Mouse (Mus musculus) hindbrain, postnatal 0 days (tissue): ENCODE results near the gene Skint6. TPM values are rescaled to one million over a fixed set of nuclear protein-coding genes. Genes with fewer than 3 reads are reported as not detected.
"Not testable (repeated sequence)": the region's sequence is repeated elsewhere in the genome, so short reads cannot be mapped to it uniquely, and the experiment has no call there.

ENCODE experiments used
- ATAC-seq: fragments of 200-750 bp; cut with Nextera tagmentation; 2 replicates; pipeline ENCODE4 v1.8.0; 2017; ENCODE audit warnings: mild to moderate bottlenecking, moderate TSS enrichment, moderate library complexity
- DNase-seq: peaks from one replicate; pipeline ENCODE4 v3.0.0-alpha.2; 2015; ENCODE audit warnings: low spot score
- H3K27ac ChIP-seq: fragments of 300-500 bp; sonication (generic); 2 replicates; pipeline ENCODE4 v1.5.1; 2014; ENCODE audit warnings: mild to moderate bottlenecking
- H3K27me3 ChIP-seq: fragments of 300-500 bp; sonication (generic); 2 replicates; pipeline ENCODE4 v1.6.1; 2014; ENCODE audit warnings: low read length, mixed read lengths; ENCODE audit not compliant: insufficient read depth
- H3K36me3 ChIP-seq: fragments of 300-500 bp; sonication (generic); 2 replicates; pipeline ENCODE4 v1.6.1; 2014; ENCODE audit warnings: low read length, mixed read lengths; ENCODE audit not compliant: insufficient read depth
- H3K4me1 ChIP-seq: fragments of 300-500 bp; sonication (generic); 2 replicates; pipeline ENCODE4 v1.6.1; 2014; ENCODE audit warnings: antibody characterized with exemption, low read length, mixed read lengths; ENCODE audit not compliant: insufficient read depth
- H3K4me2 ChIP-seq: fragments of 300-500 bp; sonication (generic); 2 replicates; pipeline ENCODE4 v1.6.1; 2014; ENCODE audit warnings: low read depth, mild to moderate bottlenecking, low read length, moderate library complexity, mixed read lengths
- H3K4me3 ChIP-seq: fragments of 300-500 bp; sonication (generic); 2 replicates; pipeline ENCODE4 v1.5.1; 2014; ENCODE audit warnings: low read length
- H3K9ac ChIP-seq: fragments of 300-500 bp; sonication (generic); replicated peaks from 2 replicates; pipeline ENCODE4 v1.6.1; 2014; ENCODE audit warnings: mild to moderate bottlenecking, low read length, moderate library complexity, mixed read lengths
- H3K9me3 ChIP-seq: fragments of 300-500 bp; sonication (generic); 2 replicates; pipeline ENCODE4 v1.6.1; 2016; ENCODE audit warnings: low read length, mixed read lengths
- CTCF ChIP-seq: IDR thresholded peaks from 2 replicates; pipeline ENCODE4 v1.5.1; 2016; ENCODE audit warnings: antibody characterized with exemption, control low read depth, low read depth
- WGBS: fragments of 180-500 bp; shearing (Covaris S2); extraction: QIAGEN DNeasy Blood & Tissue Kit; methylation state at CpG from one replicate; pipeline ENCODE4 v1.1.7; 2014; 5-methylcytosine and 5-hydroxymethylcytosine counted together
- polyA plus RNA-seq: library from polyadenylated mRNA; unstranded; fragments of >200 nt; fragmentation: Nextera tagmentation; extraction: Ambion mirVana; gene quantifications from 2 replicates; pipeline ENCODE4 v1.2.1, GENCODE M21; 2015
- total RNA-seq: library from RNA; depleted of rRNA; stranded (reverse); fragments of >200 nt; gene quantifications from 2 replicates; pipeline ENCODE4 v1.2.3, GENCODE M21; 2014; rRNA removed

The Skint6 gene
- total RNA-seq (not detected in 2 replicates), polyA plus RNA-seq (not detected in 2 replicates)

GRCm38 (mm10) chr4:113286873-113287272 is at the start of gene Skint6:
Gene Skint6 (minus strand): TSS chr4:113286973.
- ATAC-seq (no peak), DNase-seq (no peak)
- no peaks in the 10 kb centered on the region for H3K27me3 ChIP-seq
- no peak for TF ChIP-seq CTCF
- WGBS = 66% methylated on average over 2 of the region's 2 CpGs
- H3K4me3 ChIP-seq = no peak within 1 kb of the TSS
- H3K4me2 ChIP-seq = no peak within 1 kb of the TSS
- H3K27ac ChIP-seq = no peak within 1 kb of the TSS
- peaks cover 3% of the 10 kb centered on the region; the same call in 1 of the 2 replicates for H3K9me3 ChIP-seq
- H3K4me1 ChIP-seq = no peaks in the 10 kb centered on the region
- H3K36me3 ChIP-seq = no peaks in the 10 kb centered on the region
- no peak within 1 kb of the TSS for H3K9ac ChIP-seq

GRCm38 (mm10) chr4:113320911-113321310 is 34.1 kb upstream of the Skint6 start:
- TF ChIP-seq CTCF = no peak
- ATAC-seq (no peak), DNase-seq (no peak)
- H3K4me2 ChIP-seq = no peak overlapping the region
- no peak overlapping the region for H3K9ac ChIP-seq
- no peaks in the 10 kb centered on the region for H3K4me1 ChIP-seq
- no peaks in the 10 kb centered on the region for H3K36me3 ChIP-seq
- H3K9me3 ChIP-seq = peaks cover 18% of the 10 kb centered on the region; the same call in 1 of the 2 replicates
- H3K27me3 ChIP-seq = no peaks in the 10 kb centered on the region
- no peak overlapping the region for H3K4me3 ChIP-seq
- H3K27ac ChIP-seq = no peak overlapping the region
- WGBS = 84% methylated on average over 1 of the region's 1 CpGs

GRCm38 (mm10) chr4:113301773-113302473 is 15.2 kb upstream of the Skint6 start:
- H3K4me1 ChIP-seq = no peaks in the 10 kb centered on the region
- peaks cover 5% of the 10 kb centered on the region for H3K9me3 ChIP-seq
- DNase-seq = no peak
- TF ChIP-seq CTCF = no peak
- ATAC-seq = no peak
- H3K36me3 ChIP-seq = no peaks in the 10 kb centered on the region
- H3K9ac ChIP-seq = no peak overlapping the region
- no peak overlapping the region for H3K4me2 ChIP-seq
- H3K27ac ChIP-seq = no peak overlapping the region
- no peak overlapping the region for H3K4me3 ChIP-seq
- 72% methylated on average over 3 of the region's 3 CpGs for WGBS
- no peaks in the 10 kb centered on the region for H3K27me3 ChIP-seq

- peaks cover 3% of the 10 kb centered on the region; the same call in 1 of the 2 replicates for H3K9me3 ChIP-seq
- 100% methylated on average over 1 of the region's 1 CpGs for WGBS
- no peak overlapping the region for H3K9ac ChIP-seq
- no peak for TF ChIP-seq CTCF
- ATAC-seq (no peak), DNase-seq (no peak)
- H3K27ac ChIP-seq = no peak overlapping the region
- no peaks in the 10 kb centered on the region for H3K4me1 ChIP-seq
- H3K4me3 ChIP-seq = no peak overlapping the region
- no peak overlapping the region for H3K4me2 ChIP-seq
- no peaks in the 10 kb centered on the region for H3K27me3 ChIP-seq
- H3K36me3 ChIP-seq = no peaks in the 10 kb centered on the region
Observed at GRCm38 (mm10) chr4:113263363-113264060, 23.3 kb downstream of the Skint6 start.

- Histone ChIP-seq H3K4me3 (no peak overlapping the region), H3K36me3 (no peaks in the 10 kb centered on the region), H3K4me1 (no peaks in the 10 kb centered on the region), H3K9ac (no peak overlapping the region), H3K27ac (no peak overlapping the region), H3K9me3 (peaks cover 12% of the 10 kb centered on the region; the same call in 1 of the 2 replicates), H3K4me2 (no peak overlapping the region), H3K27me3 (no peaks in the 10 kb centered on the region)
- no peak for TF ChIP-seq CTCF
- DNase-seq (no peak), ATAC-seq (no peak)
Observed at GRCm38 (mm10) chr4:113245808-113246207, 41.0 kb downstream of the Skint6 start.

- H3K4me2 ChIP-seq = no peak overlapping the region
- no peak overlapping the region for H3K4me3 ChIP-seq
- H3K27ac ChIP-seq = no peak overlapping the region
- ATAC-seq = no peak
- 64% methylated on average over 3 of the region's 3 CpGs for WGBS
- no peak for TF ChIP-seq CTCF
- H3K27me3 ChIP-seq = no peaks in the 10 kb centered on the region
- DNase-seq = no peak
- H3K9ac ChIP-seq = no peak overlapping the region
- no peaks in the 10 kb centered on the region for H3K4me1 ChIP-seq
- H3K36me3 ChIP-seq = no peaks in the 10 kb centered on the region
- 0 out of 2 replicates have a peak, but pooled peaks cover 4% of the 10 kb centered on the region for H3K9me3 ChIP-seq
Observed at GRCm38 (mm10) chr4:113067621-113068020, 219.2 kb downstream of the Skint6 start.

- not testable (repeated sequence) for ATAC-seq, DNase-seq, H3K4me3 ChIP-seq, H3K4me2 ChIP-seq, H3K9ac ChIP-seq, H3K9me3 ChIP-seq, H3K27ac ChIP-seq, H3K36me3 ChIP-seq, H3K4me1 ChIP-seq, H3K27me3 ChIP-seq
- WGBS = 36% methylated on average over 17 of the region's 22 CpGs
Observed at GRCm38 (mm10) chr4:112979160-112979559, 307.6 kb downstream of the Skint6 start.
